Mouse (Mus musculus) MEL (cell line): ENCODE data around the gene Glp2r. TPM values are rescaled to one million over a fixed set of nuclear protein-coding genes. Genes with fewer than 3 reads are reported as not detected.

Source experiments
- DNase-seq: peaks from one replicate; pipeline ENCODE4 v3.0.0; 2011; ENCODE audit warnings: low read depth, low spot score
- H3K27ac ChIP-seq: 2 replicates; pipeline ENCODE4 v1.5.1; 2012; ENCODE audit warnings: low read depth, mild to moderate bottlenecking, control low read depth, low read length, moderate library complexity; ENCODE audit not compliant: control insufficient read depth
- H3K27me3 ChIP-seq, 2 experiments: fragments of 150-350 bp in 1 of 2; sonication (generic) in 1 of 2; 2 replicates each; pipeline ENCODE4 v1.6.1; 2012; ENCODE audit warnings: low read length in 2 of 2, mild to moderate bottlenecking in 2 of 2, improper control_type of control experiment in 1 of 2, moderate library complexity in 1 of 2; ENCODE audit not compliant: insufficient read depth in 2 of 2, control insufficient read depth in 1 of 2
- H3K36me3 ChIP-seq, 2 experiments: 2 replicates each; pipeline ENCODE4 v1.6.1; 2012 to 2014; ENCODE audit warnings: low read length in 2 of 2, improper control_type of control experiment in 1 of 2, inconsistent platforms in 1 of 2, mild to moderate bottlenecking in 1 of 2; ENCODE audit not compliant: insufficient read depth in 2 of 2, control insufficient read depth in 1 of 2
- H3K4me1 ChIP-seq, 2 experiments: fragments of 150-350 bp in 1 of 2; sonication (generic) in 1 of 2; 2 replicates each; pipeline ENCODE4 v1.6.1; 2012; ENCODE audit warnings: low read length in 2 of 2, improper control_type of control experiment in 1 of 2, mild to moderate bottlenecking in 1 of 2; ENCODE audit not compliant: insufficient read depth in 2 of 2, control insufficient read depth in 1 of 2
- H3K4me3 ChIP-seq, 2 experiments: fragments of 150-350 bp in 1 of 2; sonication (generic) in 1 of 2; 2 replicates each; pipeline ENCODE4 v1.5.1; 2012; ENCODE audit warnings: low read depth in 2 of 2, low read length in 2 of 2, mild to moderate bottlenecking in 2 of 2, moderate library complexity in 2 of 2, control low read depth in 1 of 2, improper control_type of control experiment in 1 of 2; ENCODE audit not compliant: control insufficient read depth in 1 of 2, insufficient read depth in 1 of 2
- H3K79me2 ChIP-seq: 2 replicates; pipeline ENCODE4 v1.6.1; 2012; ENCODE audit warnings: mild to moderate bottlenecking, low read length, moderate library complexity; ENCODE audit not compliant: control insufficient read depth, poor library complexity, insufficient read depth
- H3K9ac ChIP-seq: 2 replicates; pipeline ENCODE4 v1.6.1; 2012; ENCODE audit warnings: low read depth, mild to moderate bottlenecking, control low read depth, low read length, moderate library complexity; ENCODE audit not compliant: control insufficient read depth, poor library complexity, severe bottlenecking
- H3K9me3 ChIP-seq: fragments of 150-350 bp; sonication (generic); replicated peaks from 2 replicates; pipeline ENCODE4 v1.6.1; 2012; ENCODE audit warnings: mild to moderate bottlenecking, low read length, improper control_type of control experiment, moderate library complexity; ENCODE audit not compliant: insufficient read depth
- BHLHE40 ChIP-seq: IDR thresholded peaks from 2 replicates; pipeline ENCODE4 v1.6.1; 2012; ENCODE audit warnings: low read depth, mild to moderate bottlenecking, inconsistent platforms, low read length, improper control_type of control experiment, borderline replicate concordance
- CHD1 ChIP-seq: IDR thresholded peaks from 2 replicates; pipeline ENCODE4 v1.6.1; 2012; ENCODE audit warnings: low read depth, mild to moderate bottlenecking, inconsistent platforms, low read length, improper control_type of control experiment
- CHD2 ChIP-seq: IDR thresholded peaks from 2 replicates; pipeline ENCODE4 v1.6.1; 2011; ENCODE audit warnings: low read length, improper control_type of control experiment
- E2F4 ChIP-seq: IDR thresholded peaks from 2 replicates; pipeline ENCODE4 v1.6.1; 2011; ENCODE audit warnings: low read depth, low read length, improper control_type of control experiment, borderline replicate concordance
- EP300 ChIP-seq, 2 experiments: IDR thresholded peaks; 2 replicates each; pipeline ENCODE4 v1.6.1; 2011; ENCODE audit warnings: improper control_type of control experiment in 2 of 2, low read length in 2 of 2, low read depth in 1 of 2, mild to moderate bottlenecking in 1 of 2
- ETS1 ChIP-seq: IDR thresholded peaks from 2 replicates; pipeline ENCODE4 v1.6.1; 2012; ENCODE audit warnings: low read depth, mild to moderate bottlenecking, inconsistent platforms, low read length, improper control_type of control experiment, moderate library complexity
- JUND ChIP-seq: IDR thresholded peaks from 2 replicates; pipeline ENCODE4 v1.6.1; 2011; ENCODE audit warnings: low read depth, mild to moderate bottlenecking, improper control_type of control experiment, low read length
- MEF2A ChIP-seq: IDR thresholded peaks from 2 replicates; pipeline ENCODE4 v1.6.1; 2014; ENCODE audit warnings: low read depth, mild to moderate bottlenecking, inconsistent platforms, low read length, improper control_type of control experiment; ENCODE audit not compliant: poor library complexity, insufficient replicate concordance, severe bottlenecking; ENCODE audit errors: extremely low read depth
- MXI1 ChIP-seq: IDR thresholded peaks from 2 replicates; pipeline ENCODE4 v1.6.1; 2011; ENCODE audit warnings: mild to moderate bottlenecking, low read depth, low read length, improper control_type of control experiment
- NELFE ChIP-seq: IDR thresholded peaks from 2 replicates; pipeline ENCODE4 v1.6.1; 2011; ENCODE audit warnings: low read depth, low read length, improper control_type of control experiment
- NRF1 ChIP-seq: IDR thresholded peaks from 2 replicates; pipeline ENCODE4 v1.6.1; 2014; ENCODE audit warnings: low read depth, mild to moderate bottlenecking, inconsistent platforms, low read length, improper control_type of control experiment, moderate library complexity; ENCODE audit not compliant: poor library complexity, insufficient read depth, severe bottlenecking
- POLR2AphosphoS2 ChIP-seq: IDR thresholded peaks from 2 replicates; pipeline ENCODE4 v1.6.1; 2011; ENCODE audit warnings: low read length, improper control_type of control experiment
- POLR2AphosphoS5 ChIP-seq: IDR thresholded peaks from 2 replicates; pipeline ENCODE4 v1.6.1; 2012; ENCODE audit warnings: low read depth, borderline replicate concordance, mild to moderate bottlenecking, inconsistent platforms, low read length, moderate library complexity, mixed read lengths
- SIN3A ChIP-seq: IDR thresholded peaks from 2 replicates; pipeline ENCODE4 v1.6.1; 2012; ENCODE audit warnings: low read length, improper control_type of control experiment, inconsistent platforms
- SMC3 ChIP-seq: IDR thresholded peaks from 2 replicates; pipeline ENCODE4 v1.6.1; 2011; ENCODE audit warnings: low read depth, low read length, improper control_type of control experiment
- TBP ChIP-seq: IDR thresholded peaks from 2 replicates; pipeline ENCODE4 v1.8.0; 2011; ENCODE audit warnings: low read depth, low read length, improper control_type of control experiment
- TCF12 ChIP-seq: IDR thresholded peaks from 2 replicates; pipeline ENCODE4 v1.6.1; 2014; ENCODE audit warnings: low read depth, mild to moderate bottlenecking, inconsistent platforms, low read length, improper control_type of control experiment, moderate library complexity
- ZMIZ1 ChIP-seq: IDR thresholded peaks from 2 replicates; pipeline ENCODE4 v1.6.1; 2012; ENCODE audit warnings: low read depth, mild to moderate bottlenecking, inconsistent platforms, low read length, improper control_type of control experiment, moderate library complexity
- ZNF384 ChIP-seq: IDR thresholded peaks from 2 replicates; pipeline ENCODE4 v1.6.1; 2012; ENCODE audit warnings: low read depth, mild to moderate bottlenecking, inconsistent platforms, low read length, improper control_type of control experiment
- polyA plus RNA-seq, 2 experiments: library from polyadenylated mRNA; stranded (reverse) in 1 of 2; unstranded in 1 of 2; fragments of >175 nt in 1 of 2; fragments of >200 nt in 1 of 2; gene quantifications; 2 replicates each; pipeline versions ENCODE4 v1.2.1 to v1.2.4; 2012; ENCODE audit warnings: low replicate concordance in 2 of 2, low read depth in 1 of 2; ENCODE audit not compliant: insufficient read length in 2 of 2, insufficient read depth in 1 of 2, missing spikeins in 1 of 2
- total RNA-seq: library from RNA; depleted of rRNA; stranded (reverse); fragments of 300-350 nt; gene quantifications from 2 replicates; pipeline ENCODE4 v1.2.3, GENCODE M21; 2012

Gene Glp2r
- total and polyA plus RNA-seq, 3 experiments, result not detected

DNA sequence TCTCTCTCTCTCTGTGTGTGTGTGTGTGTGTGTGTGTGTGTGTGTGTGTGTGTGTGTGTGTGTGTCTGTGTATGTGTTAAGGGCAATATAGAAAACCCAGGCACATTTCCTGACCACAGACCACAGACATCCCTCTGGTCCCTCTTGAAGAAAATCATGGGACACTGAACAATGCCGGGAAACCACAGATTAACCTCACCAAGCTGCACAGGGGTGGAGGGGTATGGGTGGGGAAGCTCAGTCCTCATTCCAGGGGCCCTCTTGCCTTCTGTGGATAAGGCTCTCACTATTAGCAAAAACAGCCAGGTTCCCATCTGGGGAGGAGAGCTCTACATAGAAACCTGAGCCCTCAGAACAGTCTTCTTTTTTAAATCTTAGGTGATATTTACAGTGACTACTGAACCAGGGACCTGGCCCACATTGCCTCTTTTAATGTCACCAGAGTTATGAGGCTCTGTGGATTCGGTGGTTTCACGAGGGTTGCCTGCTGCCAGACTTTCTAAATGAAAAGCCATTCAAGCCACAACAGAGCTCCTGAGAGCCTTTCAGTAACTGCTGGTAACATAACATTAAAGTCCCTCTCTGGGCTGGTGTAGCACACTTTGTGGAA, 137.2 kb downstream of the Glp2r start:
- no peaks in the 10 kb centered on the region for H3K4me1 ChIP-seq

DNA sequence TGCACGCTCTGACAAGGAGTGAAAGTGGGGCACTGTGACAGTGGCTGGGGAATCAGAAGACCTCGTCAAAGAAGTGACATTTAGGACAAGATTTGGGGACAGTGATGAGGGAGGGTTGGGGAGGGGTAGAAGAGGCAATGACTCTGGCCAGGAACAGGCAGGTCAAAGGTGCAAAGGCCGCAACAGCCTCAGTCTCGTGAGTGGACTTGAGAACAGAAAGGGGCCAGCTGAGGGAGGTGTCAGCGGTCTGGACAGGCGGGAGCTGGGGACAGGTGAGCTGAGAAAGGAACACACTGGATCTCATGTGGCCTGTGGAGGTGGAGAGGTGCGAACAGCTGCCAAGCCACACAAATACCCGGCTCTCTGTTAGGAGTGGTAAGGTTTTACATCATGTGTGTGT, 138.0 kb downstream of the Glp2r start:
- no peak overlapping the region for H3K4me3 ChIP-seq
- H3K79me2 ChIP-seq, result no peaks in the 10 kb centered on the region
- H3K27ac ChIP-seq, result no peak overlapping the region
- no peak for TF ChIP-seq ZNF384
- no peak for TF ChIP-seq ZMIZ1
- no peak for TF ChIP-seq MEF2A
- no peak for TF ChIP-seq TBP
- no peaks in the 10 kb centered on the region for H3K9me3 ChIP-seq
- no peaks in the 10 kb centered on the region for H3K27me3 ChIP-seq
- DNase-seq, result no peak
- H3K9ac ChIP-seq, result no peak overlapping the region
- no peaks in the 10 kb centered on the region for H3K36me3 ChIP-seq
- no peaks in the 10 kb centered on the region for H3K4me1 ChIP-seq

More for the DNA sequence above, 137.2 kb downstream of the Glp2r start:
- DNase-seq, result no peak
- no peaks in the 10 kb centered on the region for H3K9me3 ChIP-seq
- H3K27me3 ChIP-seq, result no peaks in the 10 kb centered on the region
- no peak overlapping the region for H3K27ac ChIP-seq
- no peak overlapping the region for H3K4me3 ChIP-seq
- no peak overlapping the region for H3K9ac ChIP-seq
- no peak for TF ChIP-seq CHD2
- no peak for TF ChIP-seq POLR2AphosphoS5
- no peak for TF ChIP-seq TBP
- TF ChIP-seq POLR2AphosphoS2, result no peak
- TF ChIP-seq SIN3A, result no peak
- no peak for TF ChIP-seq BHLHE40
- no peak for TF ChIP-seq TCF12
- TF ChIP-seq SMC3, result no peak
- TF ChIP-seq E2F4, result no peak
- TF ChIP-seq ETS1, result no peak
- no peak for TF ChIP-seq ZNF384
- TF ChIP-seq CHD1, result no peak
- no peak for TF ChIP-seq JUND
- TF ChIP-seq EP300 (IDR thresholded peaks at IDR 0.05; ENCODE audit: low read depth in 1 of 2, low read length in 2 of 2), result no peak
- TF ChIP-seq NELFE, result no peak
- no peak for TF ChIP-seq MXI1
- no peak for TF ChIP-seq NRF1
- H3K79me2 ChIP-seq, result no peaks in the 10 kb centered on the region
- no peaks in the 10 kb centered on the region for H3K36me3 ChIP-seq
